Comparison of ENCODE assay signal across 8 mouse cellular contexts in genomic region chr14:14893932-14894652, GRCm38 (mm10).
DNase-seq lines count a peak whose midpoint lies in the region; TF ChIP-seq lines count a peak whose summit lies in the region.

No protein-coding gene starts in this region.

- no peak overlapping the region for H3K27ac ChIP-seq in gastrocnemius, adult 2 months

- peak; percentile 24 for DNase-seq in gastrocnemius, adult 2 months
- no peak for DNase-seq in gastrocnemius, postnatal 36 days
- peak; percentile 29 for DNase-seq in right cerebral cortex, postnatal 14 days
- no peak for DNase-seq in right cerebral cortex, postnatal 36 days (ENCODE audit: low spot score in 2 of 2)
- DNase-seq in forelimb bud, embryonic 11.5 days (ENCODE audit: low read depth, low spot score) = peak; percentile 60
- DNase-seq in mesoderm, embryonic 11.5 days (ENCODE audit: low read depth, low spot score) = peak; percentile 63
- no peak for DNase-seq in left cerebral cortex, postnatal 25 days (ENCODE audit: low spot score in 2 of 2)
- no peak for DNase-seq in c-Kit-positive CD71-positive TER-119-positive erythroid progenitor cells, embryonic 14.5 days (ENCODE audit: low spot score)

- no peak overlapping the region for H3K4me3 ChIP-seq in gastrocnemius, adult 2 months

- TF ChIP-seq CTCF in gastrocnemius, adult 2 months (IDR thresholded peaks at IDR 0.05) = no peak

- intact Hi-C loops in gastrocnemius, adult 2 months (cut with DNase I) = no loop called here
- intact Hi-C loops in gastrocnemius, postnatal 36 days (cut with DNase I) = no loop called here
- intact Hi-C loops in left cerebral cortex, postnatal 25 days (cut with DNase I) = no loop called here

Comparison
In these comparisons a context has a peak if more than half of its experiments do, and no peak if none do; other contexts are left out.
1. DNase-seq: peak in gastrocnemius, adult 2 months (single experiment), right cerebral cortex, postnatal 14 days (single experiment), forelimb bud, embryonic 11.5 days (single experiment) and mesoderm, embryonic 11.5 days (single experiment); none in gastrocnemius, postnatal 36 days (0 of 2), right cerebral cortex, postnatal 36 days (0 of 2), left cerebral cortex, postnatal 25 days (0 of 2) and c-Kit-positive CD71-positive TER-119-positive erythroid progenitor cells, embryonic 14.5 days (single experiment).